Mouse (Mus musculus): ENCODE results near the gene Fmo3. TPM values are rescaled to one million over a fixed set of nuclear protein-coding genes. Genes with fewer than 3 reads are reported as not detected.

Fmo3 gene
- total RNA-seq, 2 experiments from 2014 or later: 1.5 to 1.6 TPM

DNA sequence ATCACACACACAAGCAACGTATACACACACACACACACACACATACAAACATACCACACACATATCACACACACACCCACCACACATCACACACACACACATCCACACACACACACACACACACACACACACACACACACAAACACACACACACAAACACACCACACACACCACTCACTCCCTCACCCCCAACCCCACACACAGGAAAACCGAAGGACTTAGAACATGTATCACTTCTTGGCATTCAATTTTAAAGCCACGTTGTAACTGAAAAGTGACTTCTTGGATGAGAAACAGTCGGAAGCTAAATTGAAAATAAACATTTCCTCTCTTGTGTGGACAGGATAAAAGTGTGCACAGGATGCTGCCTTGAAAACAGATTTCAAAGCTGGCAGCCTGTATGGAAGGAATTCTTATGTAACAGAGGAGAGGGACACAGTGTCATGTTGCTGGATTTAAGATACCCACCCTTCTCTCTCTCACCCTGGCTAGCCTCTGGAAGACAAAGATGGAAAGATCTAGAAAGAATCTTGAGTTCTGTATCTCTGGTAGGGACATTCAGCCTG lies 52.9 kb downstream of the Fmo3 start:
- DNase-seq: no peak

DNA sequence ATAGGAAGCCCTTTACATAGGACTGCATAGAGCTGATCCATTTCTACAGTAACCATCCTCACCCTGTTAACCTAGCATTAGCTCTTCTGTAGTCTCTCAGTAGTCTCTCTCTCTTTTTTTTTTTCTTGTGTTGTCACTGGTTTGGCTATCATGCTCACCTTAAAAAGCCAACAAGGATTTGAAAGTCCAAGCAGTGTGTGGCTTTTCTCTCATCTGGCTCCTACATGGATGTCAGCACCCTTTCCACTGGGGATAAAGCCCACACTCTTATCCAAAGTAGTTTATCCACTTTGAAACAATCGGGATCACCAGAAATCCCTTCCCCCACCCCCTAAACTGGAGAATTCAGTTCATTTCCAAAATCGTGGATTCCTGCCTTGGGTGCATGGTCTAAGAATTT lies 53.7 kb downstream of the Fmo3 start:
- DNase-seq: no peak

DNA sequence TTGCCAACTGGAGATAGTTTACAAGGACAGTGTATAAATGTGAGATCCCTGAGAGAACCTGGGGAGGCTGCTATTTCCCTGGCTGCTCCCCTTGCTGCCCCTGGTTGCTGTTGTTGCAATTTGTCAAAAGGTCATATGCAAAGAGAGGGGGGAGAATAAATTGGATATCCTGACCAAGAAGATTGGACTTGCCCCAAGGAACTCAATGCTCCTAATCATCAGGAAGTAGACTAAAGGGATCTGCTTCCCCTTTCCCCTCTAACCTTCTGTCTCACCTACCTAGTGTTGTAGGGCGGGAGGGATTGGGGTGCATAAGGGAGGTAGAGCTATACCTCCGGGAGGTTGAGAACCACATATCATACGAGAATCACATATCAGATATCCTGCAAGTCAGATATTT lies 55.2 kb downstream of the Fmo3 start:
- no peak for DNase-seq

DNA sequence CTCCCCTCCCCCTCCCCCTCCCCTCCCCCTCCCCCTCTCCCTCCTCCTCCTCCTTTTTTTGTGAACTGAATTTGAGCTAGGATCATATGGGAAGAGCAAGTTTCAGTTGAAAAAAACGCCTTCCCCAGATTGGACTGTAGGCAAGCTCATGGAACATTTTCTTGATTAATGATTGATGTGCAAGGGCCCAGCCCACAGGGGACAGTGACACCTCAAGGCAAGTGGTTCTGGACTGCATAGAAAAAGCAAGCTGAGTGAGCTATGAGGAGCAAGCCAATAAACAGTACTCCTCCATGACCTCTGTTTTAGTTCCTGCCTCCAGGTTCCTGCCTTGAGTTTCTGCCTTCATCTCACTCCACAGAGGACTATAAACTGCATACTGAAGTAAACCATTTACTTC lies 59.2 kb downstream of the Fmo3 start:
- no peak for DNase-seq

DNA sequence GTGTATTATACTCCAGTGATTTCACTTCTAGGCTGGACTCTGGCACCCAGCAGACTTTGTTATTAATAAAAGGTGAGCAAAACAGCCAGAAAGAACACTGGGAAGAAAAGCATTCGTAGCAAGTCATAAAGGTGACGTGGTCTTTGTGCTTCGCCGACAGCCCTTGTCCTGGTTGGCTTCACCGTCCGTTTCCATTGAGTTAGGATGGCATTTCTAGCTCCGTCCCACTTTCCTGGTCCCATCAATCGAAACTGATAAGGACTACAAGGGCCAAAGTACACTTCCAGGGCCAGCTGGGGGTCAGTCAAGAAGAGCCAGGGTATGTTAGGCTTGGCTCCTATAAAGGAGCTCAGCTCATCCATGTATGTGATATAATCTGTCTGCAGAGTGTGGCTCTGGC lies 67.7 kb downstream of the Fmo3 start:
- DNase-seq: no peak

DNA sequence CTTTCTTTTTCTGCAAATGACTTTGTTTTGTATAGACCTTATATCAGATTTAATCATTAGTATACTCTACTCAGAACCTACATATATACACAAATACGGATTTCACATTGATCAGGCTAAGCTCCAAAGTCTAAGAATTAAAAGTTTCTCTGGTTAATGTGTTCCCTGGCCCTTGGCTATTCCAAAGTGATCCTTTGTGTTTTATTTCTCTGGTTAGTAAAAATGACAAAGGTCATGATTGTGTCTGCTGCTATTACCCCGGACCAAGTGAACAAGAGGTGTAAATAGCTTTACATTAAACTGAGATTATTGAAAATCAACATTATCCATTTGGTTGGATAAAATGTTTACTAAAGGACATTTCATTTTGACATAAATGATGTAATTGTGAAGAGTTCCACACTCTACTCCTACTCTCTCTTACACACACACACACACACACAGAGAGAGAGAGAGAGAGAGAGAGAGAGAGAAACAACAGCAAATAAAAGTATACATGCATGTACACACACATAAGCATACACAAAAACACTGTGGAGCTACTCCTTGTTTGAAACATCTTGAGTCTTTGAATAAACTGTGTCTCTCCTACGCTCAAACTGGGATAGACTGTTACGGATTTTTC lies 69.3 kb downstream of the Fmo3 start:
- DNase-seq: no peak

DNA sequence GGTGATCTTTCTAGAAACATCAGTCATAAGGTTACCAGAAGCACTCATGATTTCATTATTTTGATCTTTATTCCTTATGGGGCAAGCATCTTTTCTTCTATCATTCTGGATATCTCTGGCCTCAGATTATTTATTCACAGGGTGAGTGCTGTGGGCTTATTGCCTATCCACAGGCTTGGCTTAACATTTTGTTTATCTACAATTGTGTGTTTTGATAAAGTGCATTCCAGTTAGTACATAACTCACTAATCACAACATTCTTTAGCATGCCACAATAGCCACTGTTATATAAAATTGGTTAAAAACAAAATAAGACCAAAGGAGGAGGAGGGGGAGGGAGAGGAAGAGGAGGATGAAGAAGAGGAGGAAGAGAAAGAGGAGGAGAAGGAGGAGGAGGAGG lies 72.2 kb downstream of the Fmo3 start:
- no peak for DNase-seq

Other genes with a start within 250 kb of the Fmo3 start
- 100 to 1,000 TPM; 121 to 153 TPM for gene Prrc2c, start 244.0 kb downstream of the Fmo3 start, total RNA-seq (2021)
- gene Fmo4, start 170.6 kb downstream of the Fmo3 start, total RNA-seq (2021): 1 to 10 TPM; 2.2 to 4.0 TPM
- gene Fmo1, start 117.9 kb downstream of the Fmo3 start, total RNA-seq (2021): 100 to 1,000 TPM; 192 to 215 TPM
- 10 to 100 TPM; 24.5 to 45.3 TPM for gene Fmo2, start 85.8 kb downstream of the Fmo3 start, total RNA-seq (2021)
- not detected for gene Fmo6, start 47.0 kb downstream of the Fmo3 start, total RNA-seq (2021)
- gene Mroh9, start 101.1 kb upstream of the Fmo3 start, total RNA-seq (2021): not detected

Measured in adrenal gland, postnatal 10 days (tissue).